Mouse (Mus musculus): ENCODE data around the gene Olfr1076. TPM values are rescaled to one million over a fixed set of nuclear protein-coding genes. Genes with fewer than 3 reads are reported as not detected.

Gene Olfr1076
- polyA plus RNA-seq, 1 experiment from 2014 or later = not detected

Other genes starting within 250 kb of the Olfr1076 start
- not detected in 2 replicates for gene Olfr1051, start 229.4 kb upstream of the Olfr1076 start, polyA plus RNA-seq (2014; fragmentation: Nextera tagmentation; extraction: Ambion mirVana)
- gene Olfr1052, start 216.0 kb upstream of the Olfr1076 start, polyA plus RNA-seq (2014; fragmentation: Nextera tagmentation; extraction: Ambion mirVana) = not detected in 2 replicates
- not detected in 2 replicates for gene Olfr1053, start 193.2 kb upstream of the Olfr1076 start, polyA plus RNA-seq (2014; fragmentation: Nextera tagmentation; extraction: Ambion mirVana)
- not detected in 2 replicates for gene Olfr1054, start 173.0 kb upstream of the Olfr1076 start, polyA plus RNA-seq (2014; fragmentation: Nextera tagmentation; extraction: Ambion mirVana)
- gene Olfr1055, start 158.2 kb upstream of the Olfr1076 start, polyA plus RNA-seq (2014; fragmentation: Nextera tagmentation; extraction: Ambion mirVana) = not detected in 2 replicates
- gene Olfr1056, start 146.0 kb upstream of the Olfr1076 start, polyA plus RNA-seq (2014; fragmentation: Nextera tagmentation; extraction: Ambion mirVana) = not detected in 2 replicates
- not detected in 2 replicates for gene Olfr1057, start 130.1 kb upstream of the Olfr1076 start, polyA plus RNA-seq (2014; fragmentation: Nextera tagmentation; extraction: Ambion mirVana)
- gene Olfr1058, start 119.9 kb upstream of the Olfr1076 start, polyA plus RNA-seq (2014; fragmentation: Nextera tagmentation; extraction: Ambion mirVana) = not detected in 2 replicates
- not detected in 2 replicates for gene Olfr1061, start 94.4 kb upstream of the Olfr1076 start, polyA plus RNA-seq (2014; fragmentation: Nextera tagmentation; extraction: Ambion mirVana)
- not detected in 2 replicates for gene Olfr1062, start 81.7 kb upstream of the Olfr1076 start, polyA plus RNA-seq (2014; fragmentation: Nextera tagmentation; extraction: Ambion mirVana)
- gene Olfr1065, start 57.9 kb upstream of the Olfr1076 start, polyA plus RNA-seq (2014; fragmentation: Nextera tagmentation; extraction: Ambion mirVana) = not detected in 2 replicates
- not detected in 2 replicates for gene Olfr1066, start 52.2 kb upstream of the Olfr1076 start, polyA plus RNA-seq (2014; fragmentation: Nextera tagmentation; extraction: Ambion mirVana)
- gene Olfr228, start 21.1 kb upstream of the Olfr1076 start, polyA plus RNA-seq (2014; fragmentation: Nextera tagmentation; extraction: Ambion mirVana) = not detected in 2 replicates
- gene Olfr1079, start 34.0 kb downstream of the Olfr1076 start, polyA plus RNA-seq (2014; fragmentation: Nextera tagmentation; extraction: Ambion mirVana) = not detected in 2 replicates
- gene Olfr1080, start 49.8 kb downstream of the Olfr1076 start, polyA plus RNA-seq (2014; fragmentation: Nextera tagmentation; extraction: Ambion mirVana) = not detected in 2 replicates
- gene Olfr1082, start 90.5 kb downstream of the Olfr1076 start, polyA plus RNA-seq (2014; fragmentation: Nextera tagmentation; extraction: Ambion mirVana) = not detected in 2 replicates
- not detected in 2 replicates for gene Olfr1084, start 131.3 kb downstream of the Olfr1076 start, polyA plus RNA-seq (2014; fragmentation: Nextera tagmentation; extraction: Ambion mirVana)
- not detected in 2 replicates for gene Olfr1085, start 153.6 kb downstream of the Olfr1076 start, polyA plus RNA-seq (2014; fragmentation: Nextera tagmentation; extraction: Ambion mirVana)
- gene Olfr1086, start 171.6 kb downstream of the Olfr1076 start, polyA plus RNA-seq (2014; fragmentation: Nextera tagmentation; extraction: Ambion mirVana) = not detected in 2 replicates
- not detected in 2 replicates for gene Olfr1087, start 189.9 kb downstream of the Olfr1076 start, polyA plus RNA-seq (2014; fragmentation: Nextera tagmentation; extraction: Ambion mirVana)
- not detected in 2 replicates for gene Olfr1089, start 225.2 kb downstream of the Olfr1076 start, polyA plus RNA-seq (2014; fragmentation: Nextera tagmentation; extraction: Ambion mirVana)

Measured in limb, embryonic 11.5 days (tissue).